Mouse (Mus musculus) cerebellum, adult (tissue): Measurements from ENCODE around the gene Shc3.

Experiments
- ATAC-seq: cut with Nextera tagmentation; 2 replicates; pipeline ENCODE4 v1.9.2; 2017; ENCODE audit warnings: mild to moderate bottlenecking, moderate library complexity, mixed read lengths; ENCODE audit not compliant: insufficient number of reproducible peaks, low FRiP score, low TSS enrichment

The Shc3 gene

GRCm38 (mm10) chr13:51423647-51424046 lies 145.6 kb downstream of the Shc3 start:
- no peak for ATAC-seq

GRCm38 (mm10) chr13:51420861-51421260 lies 148.4 kb downstream of the Shc3 start:
- no peak for ATAC-seq

GRCm38 (mm10) chr13:51419501-51419900 lies 149.7 kb downstream of the Shc3 start:
- ATAC-seq, result no peak

- 0 out of 2 replicates have a peak, but pooled peaks have one; percentile 15 for ATAC-seq
Measured at GRCm38 (mm10) chr13:51418942-51419451, 150.2 kb downstream of the Shc3 start.

- peak; percentile 38; the same call in 1 of the 2 replicates for ATAC-seq
Measured at GRCm38 (mm10) chr13:51418268-51418941, 150.8 kb downstream of the Shc3 start.

GRCm38 (mm10) chr13:51417796-51418195 lies 151.4 kb downstream of the Shc3 start:
- ATAC-seq, result no peak

GRCm38 (mm10) chr13:51416727-51417126 lies 152.5 kb downstream of the Shc3 start:
- no peak for ATAC-seq

- ATAC-seq, result no peak
Measured at GRCm38 (mm10) chr13:51413461-51413860, 155.8 kb downstream of the Shc3 start.

GRCm38 (mm10) chr13:51411696-51412430 lies 157.4 kb downstream of the Shc3 start:
- ATAC-seq, result no peak

GRCm38 (mm10) chr13:51411243-51411642 lies 158.0 kb downstream of the Shc3 start:
- no peak for ATAC-seq

- no peak for ATAC-seq
Measured at GRCm38 (mm10) chr13:51409936-51410481, 159.2 kb downstream of the Shc3 start.

- ATAC-seq, result no peak
Measured at GRCm38 (mm10) chr13:51408519-51409001, 160.7 kb downstream of the Shc3 start, which contains the start of gene S1pr3. S1pr3 (plus strand) TSS chr13:51408639.

GRCm38 (mm10) chr13:51407541-51408217 lies 161.5 kb downstream of the Shc3 start:
- no peak for ATAC-seq

GRCm38 (mm10) chr13:51405731-51406320 lies 163.4 kb downstream of the Shc3 start:
- ATAC-seq, result no peak

- ATAC-seq, result no peak
Measured at GRCm38 (mm10) chr13:51404566-51404965, 164.7 kb downstream of the Shc3 start.

GRCm38 (mm10) chr13:51400736-51401501 lies 168.3 kb downstream of the Shc3 start:
- ATAC-seq, result no peak

GRCm38 (mm10) chr13:51400186-51400719 lies 169.0 kb downstream of the Shc3 start:
- no peak for ATAC-seq

GRCm38 (mm10) chr13:51399562-51399961 lies 169.7 kb downstream of the Shc3 start:
- no peak for ATAC-seq

GRCm38 (mm10) chr13:51397861-51398260 lies 171.4 kb downstream of the Shc3 start:
- ATAC-seq, result no peak
